Mouse (Mus musculus) gastrocnemius, adult 18-20 months (tissue): ENCODE results near the gene Lrmp. TPM values are rescaled to one million over a fixed set of nuclear protein-coding genes. Genes with fewer than 3 reads are reported as not detected.

Experiments
- DNase-seq: peaks from one replicate; pipeline ENCODE4 v3.0.0; 2021; ENCODE audit warnings: low spot score
- total RNA-seq, 2 experiments: library from RNA; stranded (reverse); gene quantifications; 2 replicates each; pipeline ENCODE4 v1.2.3; 2021

Gene Lrmp
- total RNA-seq, 2 experiments from 2014 or later, result 0.37 to 0.55 TPM

DNA sequence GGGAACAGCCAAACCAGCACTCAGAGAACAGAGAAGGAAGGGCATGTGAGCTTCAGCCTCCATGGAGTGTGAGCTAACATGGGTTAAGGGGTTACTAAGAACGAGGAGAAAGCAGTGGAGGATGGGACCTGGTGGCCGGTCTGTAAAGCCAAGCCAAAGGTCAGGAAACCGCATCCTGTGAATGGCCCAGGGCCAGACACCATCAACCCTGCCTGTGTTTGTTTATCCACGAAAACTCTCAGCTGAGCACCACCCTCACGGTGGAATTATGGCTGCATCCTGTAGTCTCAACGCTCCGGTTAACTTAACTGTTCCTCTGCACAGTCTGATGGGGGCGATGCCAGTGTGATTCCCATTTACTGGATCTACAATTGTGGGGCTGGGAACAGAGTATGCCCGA lies 20.4 kb downstream of the Lrmp start:
- DNase-seq, result no peak

GRCm38 (mm10) chr6:145136831-145137230 lies 21.4 kb downstream of the Lrmp start:
- DNase-seq, result no peak

DNA sequence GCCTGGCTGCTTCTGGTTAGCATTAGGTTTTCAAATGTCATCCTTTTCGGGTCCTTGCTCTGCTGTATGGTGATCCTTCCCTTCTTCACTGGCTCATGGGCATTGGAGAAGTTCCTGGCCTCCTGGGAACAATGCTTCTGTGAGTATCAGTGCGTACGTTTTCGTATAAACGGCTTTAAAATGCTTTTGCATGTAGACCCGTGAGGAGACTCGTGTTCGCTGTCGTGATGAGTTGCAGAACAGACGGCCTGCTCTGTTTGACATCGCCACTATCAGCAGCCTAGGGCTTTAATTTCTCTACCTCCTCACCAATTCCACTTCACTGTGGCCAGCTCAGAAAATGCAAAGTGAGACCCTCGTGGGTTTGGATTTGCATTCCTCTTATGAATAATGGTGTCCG lies 23.8 kb downstream of the Lrmp start:
- DNase-seq, result no peak

DNA sequence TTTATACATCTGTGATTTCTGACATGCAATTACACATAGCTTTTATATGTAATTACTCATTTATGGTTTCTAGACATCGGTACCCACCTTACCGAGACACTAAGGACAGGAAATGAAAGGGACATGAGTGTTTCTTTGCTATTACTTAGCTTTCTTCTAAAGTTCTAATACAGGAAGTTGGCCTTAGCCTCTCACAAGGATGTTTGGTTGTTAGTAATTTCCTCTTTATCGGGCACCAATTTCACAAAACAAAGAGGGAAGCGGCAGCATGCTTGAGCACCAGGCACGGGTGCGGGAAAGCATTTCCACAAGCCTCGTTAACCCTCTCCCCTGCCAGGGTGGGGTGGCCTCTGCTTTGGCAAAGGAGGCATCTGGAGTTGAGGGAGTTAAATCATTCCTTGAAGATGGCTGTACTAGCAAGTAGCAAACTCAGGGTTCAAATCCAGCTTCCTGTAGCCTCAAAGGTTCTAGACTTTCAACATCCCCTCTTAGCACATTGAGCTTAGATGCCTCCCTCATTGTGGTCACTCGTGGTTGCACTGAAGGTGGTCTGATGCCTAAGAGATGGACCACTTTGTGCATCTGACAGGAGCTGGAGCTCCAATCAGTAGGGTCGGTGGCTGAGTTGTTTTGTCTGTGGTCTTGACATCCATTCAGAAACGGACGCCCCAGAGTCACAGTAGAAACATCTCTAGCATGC lies 24.5 kb downstream of the Lrmp start:
- DNase-seq, result no peak

- DNase-seq, result no peak
Measured at GRCm38 (mm10) chr6:145140706-145141105, 25.3 kb downstream of the Lrmp start.

DNA sequence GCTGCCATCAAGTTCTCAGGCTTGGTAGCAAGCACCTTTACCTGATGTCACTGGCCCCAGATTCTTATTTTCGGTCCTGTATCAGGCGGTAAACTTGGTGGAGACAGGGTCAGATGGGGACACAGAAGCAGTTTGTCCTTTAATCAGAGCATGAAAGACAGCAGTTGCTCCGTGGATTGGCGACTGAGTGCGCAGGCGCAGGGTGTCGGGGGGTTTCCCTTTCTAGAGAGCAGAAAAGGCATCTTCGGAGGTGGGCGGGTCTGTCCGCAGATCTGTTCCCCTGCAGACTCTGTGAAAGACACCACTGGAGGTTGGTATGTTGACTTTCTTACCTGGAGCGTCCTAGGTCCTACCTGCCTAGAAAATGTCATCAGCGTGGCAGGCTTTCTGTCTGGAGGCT lies 26.4 kb downstream of the Lrmp start:
- DNase-seq, result no peak

DNA sequence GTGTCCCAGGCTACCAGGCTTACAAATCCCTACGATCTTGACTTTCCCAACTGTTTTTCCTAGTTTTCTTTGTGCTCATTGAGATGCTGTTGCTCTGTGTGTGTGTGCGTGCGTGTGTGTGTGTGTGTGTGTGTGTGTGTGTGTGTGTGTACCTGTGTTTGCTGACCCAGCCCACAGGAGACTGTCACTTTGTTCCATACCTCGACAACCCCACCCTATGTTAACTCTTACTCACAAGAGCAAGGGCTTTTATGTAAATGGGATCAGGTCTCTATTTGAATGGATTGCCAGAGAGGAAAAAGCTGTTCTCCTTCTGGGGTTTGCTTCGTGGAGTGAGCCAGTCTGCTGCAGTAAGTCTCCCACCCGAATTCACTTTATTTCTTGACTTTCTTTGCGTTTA lies 29.7 kb downstream of the Lrmp start:
- DNase-seq, result no peak

DNA sequence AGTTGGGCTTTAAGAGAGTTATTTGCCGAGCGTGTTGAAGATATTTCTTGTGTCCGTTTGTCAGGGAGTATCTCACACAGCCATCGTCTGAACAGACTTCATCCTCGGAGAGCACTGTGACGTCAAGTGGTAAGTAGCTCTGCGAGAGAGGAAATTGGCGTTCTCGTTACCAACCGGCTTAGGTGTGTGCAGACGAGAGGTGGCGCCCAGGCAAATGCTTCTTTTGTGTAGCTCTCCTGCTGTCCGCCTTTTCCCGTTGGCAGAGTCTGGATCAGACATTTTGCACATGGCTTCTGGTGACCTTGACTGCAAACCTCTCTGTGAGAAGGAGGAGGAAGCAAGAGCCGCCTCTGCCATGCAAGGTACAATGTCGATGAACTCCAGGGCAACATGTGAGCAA lies 32.3 kb downstream of the Lrmp start:
- DNase-seq, result no peak

DNA sequence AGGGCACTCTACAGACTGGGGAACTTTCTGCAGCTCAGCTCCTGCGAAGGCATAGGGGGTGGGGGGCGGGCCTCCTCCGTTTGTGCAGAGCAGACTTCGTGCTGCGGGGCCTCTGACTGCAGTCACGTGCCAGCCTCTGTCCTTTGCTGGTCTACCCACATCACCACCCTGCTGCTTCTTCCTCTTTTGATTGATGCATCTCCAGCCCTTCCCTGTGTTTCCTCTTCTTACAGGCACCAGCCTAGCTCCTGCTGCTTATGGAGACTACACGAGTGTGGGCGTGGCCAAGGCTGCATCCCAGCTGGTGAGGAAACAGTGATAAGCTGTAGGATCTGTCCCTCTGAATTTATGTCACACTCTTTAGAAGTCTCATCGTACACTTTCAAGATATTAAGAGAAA lies 33.6 kb downstream of the Lrmp start:
- DNase-seq, result no peak

GRCm38 (mm10) chr6:145158619-145159018 lies 43.2 kb downstream of the Lrmp start:
- DNase-seq, result no peak

DNA sequence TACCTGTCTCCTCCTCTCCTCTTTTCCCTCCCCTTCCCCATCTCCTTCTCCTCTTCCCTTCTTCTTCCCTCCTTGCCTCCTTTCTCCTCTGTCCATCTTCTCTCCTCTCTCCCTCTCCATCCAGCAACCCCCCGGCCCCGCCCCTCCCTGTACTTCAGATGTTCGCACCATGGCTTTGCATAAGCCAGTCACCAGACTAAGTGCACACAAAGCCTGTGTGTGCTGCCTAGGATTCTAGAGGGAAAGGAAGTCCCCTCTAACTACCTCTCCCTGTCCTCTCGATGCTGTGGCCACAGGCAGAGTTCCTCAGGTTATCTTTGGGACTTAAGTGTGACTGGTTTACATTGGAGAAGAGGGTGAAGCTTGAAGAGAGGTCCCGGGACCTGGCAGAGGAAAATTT lies 45.1 kb downstream of the Lrmp start:
- DNase-seq, result no peak

DNA sequence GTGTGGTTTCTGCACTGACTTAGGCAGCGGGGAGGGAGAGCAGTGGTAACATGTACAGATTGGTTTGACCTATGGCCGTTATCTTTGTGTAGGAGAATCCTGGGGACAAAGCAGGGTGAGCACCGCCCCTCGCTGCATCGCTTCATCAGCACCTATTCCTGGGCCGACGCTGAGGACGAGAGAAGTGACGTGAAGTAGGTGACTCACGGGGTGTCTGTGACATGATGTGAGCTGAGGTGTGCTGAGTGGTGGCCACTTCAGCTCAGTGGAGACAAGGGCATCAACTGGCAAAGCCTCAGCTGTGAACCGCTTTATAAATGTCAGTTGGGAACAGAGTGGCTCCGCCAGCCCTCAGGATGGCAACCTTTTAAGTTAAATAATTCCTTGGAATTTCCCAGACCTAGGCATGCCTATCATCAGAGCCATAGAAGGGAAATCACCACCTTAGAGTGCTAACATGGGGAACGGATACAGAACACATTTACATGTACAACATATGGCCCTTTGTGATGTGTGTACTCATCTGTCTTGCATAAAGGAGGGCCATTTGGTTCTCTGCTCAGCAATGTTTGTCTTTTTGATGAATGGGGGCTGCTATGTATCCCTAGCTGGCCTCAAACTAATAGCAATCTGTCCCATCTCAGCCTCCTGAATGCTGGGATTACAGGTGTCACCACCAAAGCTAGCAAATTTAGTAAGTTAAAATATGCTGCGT lies 56.6 kb downstream of the Lrmp start:
- DNase-seq, result no peak

DNA sequence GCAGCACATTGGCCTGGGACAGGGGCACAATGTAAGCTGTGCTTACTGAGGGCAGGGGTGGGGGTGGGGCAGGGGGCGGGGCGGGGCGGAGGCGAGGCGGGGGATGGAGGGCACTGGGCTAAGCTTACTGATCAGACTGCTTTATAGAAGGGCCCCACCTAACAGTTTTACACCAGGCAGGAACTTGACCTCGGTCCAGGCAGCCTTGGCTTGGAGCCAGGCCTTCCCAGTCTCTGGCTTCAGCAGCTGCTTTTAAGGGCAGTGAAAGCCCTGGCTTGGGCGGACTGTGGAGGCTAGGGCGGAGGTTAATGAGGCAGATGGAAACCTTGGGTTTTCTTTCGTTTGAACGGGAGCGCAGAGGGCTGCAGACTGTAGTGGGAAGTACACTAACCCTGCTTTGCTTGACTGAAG lies 58.3 kb downstream of the Lrmp start:
- DNase-seq, result peak; percentile 78

- DNase-seq, result no peak
Measured at GRCm38 (mm10) chr6:145175571-145175981, 60.1 kb downstream of the Lrmp start.

- DNase-seq, result no peak
Measured at GRCm38 (mm10) chr6:145176474-145176873, 61.0 kb downstream of the Lrmp start.

GRCm38 (mm10) chr6:145179665-145180064 lies 64.2 kb downstream of the Lrmp start:
- DNase-seq, result peak; percentile 23

DNA sequence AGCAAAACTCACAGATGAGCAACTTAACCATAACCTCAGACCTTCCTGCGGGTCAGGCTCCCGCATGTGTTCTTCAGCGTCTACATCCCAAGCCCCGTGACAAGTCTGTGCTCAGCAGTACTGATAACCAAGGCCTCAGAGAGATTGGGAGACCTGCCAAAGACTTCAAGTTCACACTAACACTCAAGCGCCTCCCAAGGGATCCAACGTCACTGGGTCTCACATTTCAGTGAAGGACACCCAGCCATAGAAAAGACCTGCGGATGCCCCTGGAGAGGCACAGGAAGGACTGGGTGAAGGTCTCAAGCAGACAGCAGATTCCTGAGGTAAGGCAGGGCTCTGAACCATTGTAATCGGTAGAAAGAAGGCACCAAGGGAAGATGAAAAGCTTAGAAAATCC lies 66.6 kb downstream of the Lrmp start:
- DNase-seq, result peak; percentile 60

DNA sequence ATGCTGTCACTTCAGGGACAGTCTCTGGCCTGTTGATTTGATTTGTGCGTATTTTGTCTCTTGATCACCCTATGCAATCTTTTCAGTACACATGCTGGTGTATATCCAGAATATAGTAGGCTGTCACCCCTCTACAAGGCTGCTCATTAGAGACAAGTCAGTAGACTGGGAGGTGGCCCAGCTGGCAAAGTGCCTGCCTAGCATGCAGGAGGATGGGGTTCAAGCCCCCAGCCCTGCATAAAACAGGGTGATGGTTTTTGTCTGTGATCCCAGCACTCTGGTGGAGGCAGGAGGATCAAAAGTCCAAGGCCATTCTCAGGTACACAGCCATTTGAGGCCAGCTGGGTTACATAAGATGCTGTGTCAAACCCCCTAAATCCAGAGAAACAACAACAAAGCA lies 70.6 kb downstream of the Lrmp start:
- DNase-seq, result no peak

DNA sequence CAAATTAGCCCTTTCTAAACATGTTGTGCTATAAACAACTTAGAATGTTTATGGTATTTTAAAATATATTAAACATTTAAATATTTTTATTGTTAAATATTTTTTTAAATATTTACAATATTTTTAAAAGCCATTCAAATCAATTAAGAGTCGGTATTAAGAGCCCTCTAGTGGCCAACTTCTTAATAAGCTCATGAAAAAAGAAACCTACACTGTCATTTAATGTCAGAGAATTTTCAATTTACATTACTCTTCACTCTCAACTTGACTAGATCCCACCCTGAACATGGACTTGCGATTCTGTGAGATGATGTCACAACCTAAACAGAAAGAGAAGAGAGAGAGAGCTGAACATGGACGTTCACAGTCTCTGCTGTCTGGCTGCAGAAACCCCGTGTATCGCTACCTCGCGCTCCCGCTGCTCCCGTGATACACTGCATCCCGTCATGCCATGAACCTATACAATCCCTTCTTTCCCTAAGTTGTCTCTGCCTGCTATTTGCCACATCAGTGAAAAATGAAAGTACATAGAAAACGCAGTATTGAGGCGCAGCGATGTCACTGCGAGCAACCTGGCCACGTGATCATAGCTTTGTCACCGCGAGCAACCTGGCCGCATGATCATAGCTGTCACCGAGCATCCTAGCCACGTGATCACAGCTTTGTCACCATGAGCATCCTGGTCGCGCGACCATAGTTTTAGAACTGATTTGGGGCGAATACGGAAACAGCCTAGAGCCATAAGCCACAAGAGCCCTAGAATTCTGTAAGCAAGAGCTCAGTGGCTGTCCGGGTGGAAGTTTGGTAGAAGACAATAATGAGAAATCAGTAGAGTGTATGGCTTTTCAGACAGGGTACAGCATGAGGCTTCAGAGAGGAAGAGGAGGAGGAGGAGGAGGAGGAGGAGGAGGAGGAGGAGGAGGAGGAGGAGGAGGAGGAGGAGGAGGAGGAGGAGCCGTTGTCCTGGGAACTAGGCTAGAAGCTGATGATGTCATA lies 71.9 kb downstream of the Lrmp start:
- DNase-seq, result no peak

DNA sequence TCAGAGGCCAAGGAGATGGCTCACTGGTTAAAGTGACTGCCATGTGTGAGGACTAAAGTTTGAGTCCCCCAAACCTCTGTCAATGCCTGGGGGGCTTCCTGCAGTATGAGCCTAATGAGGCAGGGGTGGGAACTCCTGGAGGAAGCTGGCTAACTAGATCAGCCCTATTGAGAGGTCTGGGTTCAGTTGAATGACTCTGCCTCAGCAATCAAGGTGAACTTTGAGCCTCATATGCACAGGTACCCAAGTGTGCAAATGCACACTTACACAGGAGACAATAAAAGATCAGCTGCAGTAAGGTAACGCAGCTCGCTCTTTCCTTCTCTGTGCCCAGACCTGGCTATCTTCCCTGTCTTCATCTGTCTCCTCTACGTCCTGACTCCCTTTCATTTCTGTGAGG lies 77.6 kb downstream of the Lrmp start:
- DNase-seq, result no peak

GRCm38 (mm10) chr6:145193446-145193845 lies 78.0 kb downstream of the Lrmp start:
- DNase-seq, result no peak
